Mouse (Mus musculus): ENCODE data around the gene P2rx4.

DNA sequence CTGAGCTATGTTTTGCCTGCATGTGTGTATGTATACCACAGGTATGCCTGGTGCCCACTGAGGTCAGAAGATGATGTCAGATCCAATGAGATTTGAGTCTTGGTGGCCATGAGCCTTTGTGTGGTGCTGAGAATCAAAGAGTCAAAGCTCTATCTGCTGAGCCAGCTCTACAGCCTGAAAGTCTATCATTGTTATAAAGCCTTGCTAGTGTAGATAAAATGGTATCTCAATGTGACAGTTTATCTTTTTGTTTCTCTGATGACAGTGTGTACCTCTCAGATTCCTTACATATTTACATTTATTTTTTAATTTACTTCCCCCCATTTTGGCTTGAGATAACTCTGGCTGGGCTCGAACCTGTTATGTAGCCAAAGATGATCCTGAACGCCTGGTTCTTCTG, 3.8 kb upstream of the P2rx4 start:
- peak; percentile 57 for TF ChIP-seq EP300 (IDR thresholded peaks at IDR 0.05; ENCODE audit: low read depth)
- no peak for TF ChIP-seq CTCF (IDR thresholded peaks at IDR 0.05; ENCODE audit: low read depth)

Data from liver, embryonic 14.5 days (tissue).